Mouse (Mus musculus) intestine, embryonic 16.5 days (tissue): ENCODE data around the gene Lrrc34. TPM values are rescaled to one million over a fixed set of nuclear protein-coding genes. Genes with fewer than 3 reads are reported as not detected.

Experiments
- ATAC-seq: fragments of 200-750 bp; cut with Nextera tagmentation; 2 replicates; pipeline ENCODE4 v1.8.0; 2017; ENCODE audit warnings: moderate TSS enrichment, moderate library complexity
- H3K27ac ChIP-seq: fragments of 300-500 bp; sonication (generic); 2 replicates; pipeline ENCODE4 v1.5.1; 2014; ENCODE audit warnings: mild to moderate bottlenecking, low read length
- H3K27me3 ChIP-seq: fragments of 300-500 bp; sonication (generic); replicated peaks from 2 replicates; pipeline ENCODE4 v1.6.1; 2014; ENCODE audit warnings: low read length, control low read depth, mixed read lengths; ENCODE audit not compliant: control insufficient read depth, insufficient read depth
- H3K36me3 ChIP-seq: fragments of 300-500 bp; sonication (generic); 2 replicates; pipeline ENCODE4 v1.6.1; 2014; ENCODE audit warnings: low read length, control low read depth; ENCODE audit not compliant: control insufficient read depth, insufficient read depth
- H3K4me1 ChIP-seq: fragments of 300-500 bp; sonication (generic); 2 replicates; pipeline ENCODE4 v1.6.1; 2014; ENCODE audit warnings: low read length, control low read depth, mixed read lengths; ENCODE audit not compliant: control insufficient read depth, insufficient read depth
- H3K4me2 ChIP-seq: fragments of 300-500 bp; sonication (generic); 2 replicates; pipeline ENCODE4 v1.6.1; 2014; ENCODE audit warnings: low read depth, low read length, control low read depth
- H3K4me3 ChIP-seq: fragments of 300-500 bp; sonication (generic); 2 replicates; pipeline ENCODE4 v1.5.1; 2014; ENCODE audit warnings: mild to moderate bottlenecking, low read length
- H3K9ac ChIP-seq: fragments of 300-500 bp; sonication (generic); 2 replicates; pipeline ENCODE4 v1.6.1; 2014; ENCODE audit warnings: low read depth, low read length
- H3K9me3 ChIP-seq: fragments of 300-500 bp; sonication (generic); 2 replicates; pipeline ENCODE4 v1.6.1; 2016; ENCODE audit warnings: low read length, control low read depth; ENCODE audit not compliant: control insufficient read depth
- WGBS: fragments of 180-500 bp; shearing (Covaris S2); extraction: QIAGEN DNeasy Blood & Tissue Kit; methylation state at CpG from one replicate; pipeline ENCODE4 v1.1.7; 2014; 5-methylcytosine and 5-hydroxymethylcytosine counted together
- polyA plus RNA-seq: library from polyadenylated mRNA; unstranded; fragments of >200 nt; fragmentation: Nextera tagmentation; extraction: Ambion mirVana; gene quantifications from 2 replicates; pipeline ENCODE4 v1.2.1, GENCODE M21; 2015

Gene Lrrc34
- polyA plus RNA-seq, 1 experiment from 2014 or later, result 0.38 TPM

DNA sequence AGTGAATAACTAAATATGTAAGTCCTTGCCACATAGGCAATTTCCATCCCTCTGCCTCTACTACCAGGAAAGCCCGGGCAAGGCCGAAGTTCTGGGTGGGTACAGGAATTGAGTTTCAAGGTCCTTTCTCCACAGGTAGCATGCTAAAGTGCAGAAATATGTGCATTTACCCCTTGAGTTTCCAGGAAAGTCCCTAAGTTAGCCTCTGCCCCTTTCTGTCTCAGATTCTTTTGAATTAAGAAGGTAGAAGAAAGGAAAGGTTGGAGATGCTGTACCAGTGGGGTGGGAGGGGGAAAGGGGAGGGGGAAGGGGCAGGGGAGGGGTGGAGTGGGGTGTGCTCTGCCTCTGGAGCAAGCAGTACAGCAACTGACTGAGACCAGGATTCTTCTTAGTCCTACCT, 797 bp upstream of the Lrrc34 start:
- Histone ChIP-seq H3K4me2 (no peak overlapping the region), H3K4me3 (no peak overlapping the region), H3K36me3 (no peaks in the 10 kb centered on the region), H3K9me3 (no peaks in the 10 kb centered on the region), H3K27ac (no peak overlapping the region), H3K27me3 (peaks cover 6% of the 10 kb centered on the region; the same call in 1 of the 2 replicates), H3K4me1 (peaks cover 13% of the 10 kb centered on the region), H3K9ac (no peak overlapping the region)
- 88% methylated on average over 2 of the region's 2 CpGs for WGBS
- ATAC-seq, result no peak

DNA sequence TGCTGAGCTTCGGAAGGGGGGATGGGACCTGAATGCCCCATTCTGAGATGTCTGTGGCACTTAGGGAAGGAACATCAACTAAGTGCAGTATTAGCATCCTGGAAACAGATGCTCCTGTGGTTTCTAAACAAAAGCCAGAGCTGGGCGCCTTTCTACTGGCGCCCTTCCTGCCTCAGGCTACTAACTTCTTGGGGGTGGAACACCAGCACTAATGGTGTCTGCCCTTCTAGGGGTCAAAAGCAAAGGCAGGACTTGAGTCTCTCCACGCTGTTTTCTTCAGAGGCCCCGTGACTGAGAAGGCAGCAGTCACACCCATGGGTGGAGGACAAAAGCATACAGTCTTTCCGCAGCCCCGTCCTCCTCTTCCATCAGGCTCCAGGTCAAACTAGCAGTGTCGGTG, 908 bp downstream of the Lrrc34 start:
- no peaks in the 10 kb centered on the region for H3K36me3 ChIP-seq
- WGBS, result 53% methylated on average over 8 of the region's 8 CpGs
- H3K27me3 ChIP-seq, result peaks cover 6% of the 10 kb centered on the region; the same call in 1 of the 2 replicates
- H3K4me3 ChIP-seq, result no peak overlapping the region
- no peak for ATAC-seq
- peaks cover 13% of the 10 kb centered on the region for H3K4me1 ChIP-seq
- H3K27ac ChIP-seq, result no peak overlapping the region
- H3K9ac ChIP-seq, result no peak overlapping the region
- H3K9me3 ChIP-seq, result no peaks in the 10 kb centered on the region
- H3K4me2 ChIP-seq, result no peak overlapping the region

DNA sequence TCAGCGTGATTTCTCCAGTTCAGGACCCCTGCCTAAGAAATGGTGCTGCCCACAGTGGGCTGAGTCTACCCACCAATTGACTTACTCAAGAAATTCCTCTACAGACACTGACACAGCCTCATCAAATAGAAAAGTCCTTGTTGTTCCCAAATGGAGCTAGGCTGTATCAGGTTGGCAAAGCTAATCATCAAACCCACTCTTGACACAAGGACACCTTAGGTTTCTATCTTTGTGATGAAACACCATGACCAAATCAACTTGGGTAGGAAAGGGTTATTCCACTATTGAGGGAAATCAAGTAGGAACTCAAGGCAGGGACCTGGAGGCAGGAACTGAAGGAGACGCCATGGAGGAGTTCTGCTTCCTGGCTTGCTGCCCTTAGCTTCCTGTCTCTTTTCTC, 3.5 kb downstream of the Lrrc34 start, which contains the start of gene Lrriq4:
Lrriq4 (plus strand) TSS at position 301 of the 400 bp plus-strand sequence.
- H3K4me3 ChIP-seq, result no peak within 1 kb of the TSS
- 64% methylated on average over 2 of the region's 2 CpGs for WGBS
- H3K9me3 ChIP-seq, result no peaks in the 10 kb centered on the region
- no peak within 1 kb of the TSS for H3K4me2 ChIP-seq
- no peaks in the 10 kb centered on the region for H3K36me3 ChIP-seq
- no peak within 1 kb of the TSS for H3K9ac ChIP-seq
- H3K27ac ChIP-seq, result no peak within 1 kb of the TSS
- no peak for ATAC-seq
- peaks cover 6% of the 10 kb centered on the region for H3K4me1 ChIP-seq
- 0 out of 2 replicates have a peak, but pooled peaks cover under 1% of the 10 kb centered on the region for H3K27me3 ChIP-seq

DNA sequence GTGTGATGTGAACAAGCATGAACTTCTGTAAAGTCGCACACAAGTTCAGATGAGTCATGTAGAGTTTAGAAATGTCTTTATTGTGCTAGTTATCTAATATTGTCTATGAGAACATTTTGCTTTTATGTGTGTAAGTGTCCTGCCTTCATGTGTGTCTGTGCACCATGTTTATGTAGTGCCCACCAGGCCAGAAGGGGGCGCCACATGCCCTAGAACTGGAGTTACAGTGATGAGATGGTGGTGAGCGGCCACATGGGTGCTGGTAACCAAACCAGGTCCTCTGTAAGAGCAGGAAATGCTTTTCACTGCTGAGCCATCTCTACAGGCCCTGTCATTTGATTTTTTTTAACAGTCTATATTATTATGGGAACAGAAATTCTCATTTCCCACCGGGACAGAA, 12.0 kb downstream of the Lrrc34 start:
- H3K9me3 ChIP-seq, result no peaks in the 10 kb centered on the region
- H3K4me1 ChIP-seq, result no peaks in the 10 kb centered on the region
- H3K4me2 ChIP-seq, result no peak overlapping the region
- no peak for ATAC-seq
- H3K27me3 ChIP-seq, result no peaks in the 10 kb centered on the region
- no peak overlapping the region for H3K4me3 ChIP-seq
- no peak overlapping the region for H3K9ac ChIP-seq
- no peak overlapping the region for H3K27ac ChIP-seq
- WGBS, result 84% methylated on average over 4 of the region's 4 CpGs
- H3K36me3 ChIP-seq, result no peaks in the 10 kb centered on the region

DNA sequence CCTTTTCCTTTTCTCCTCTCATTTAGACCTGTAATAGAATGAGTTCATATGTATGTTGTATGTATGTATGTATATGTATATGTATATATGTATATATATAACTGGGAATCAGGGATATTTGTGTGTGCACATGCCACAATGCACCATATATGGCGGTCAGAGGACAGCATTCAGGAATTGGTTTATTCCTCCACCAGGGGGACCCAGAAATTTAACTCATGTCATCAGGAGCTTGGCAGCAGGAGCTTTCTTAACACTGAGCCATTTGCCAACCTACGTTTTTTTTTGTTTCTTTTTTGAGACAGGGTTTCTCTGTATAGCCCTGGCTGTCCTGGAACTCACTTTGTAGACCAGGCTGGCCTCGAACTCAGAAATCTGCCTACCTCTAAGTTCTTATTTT, 14.0 kb downstream of the Lrrc34 start:
- Histone ChIP-seq H3K27ac (no peak overlapping the region), H3K4me3 (no peak overlapping the region), H3K4me2 (no peak overlapping the region), H3K4me1 (no peaks in the 10 kb centered on the region), H3K9me3 (no peaks in the 10 kb centered on the region), H3K9ac (no peak overlapping the region), H3K36me3 (no peaks in the 10 kb centered on the region), H3K27me3 (no peaks in the 10 kb centered on the region)
- ATAC-seq, result no peak
- WGBS, result 61% methylated on average over 3 of the region's 3 CpGs

DNA sequence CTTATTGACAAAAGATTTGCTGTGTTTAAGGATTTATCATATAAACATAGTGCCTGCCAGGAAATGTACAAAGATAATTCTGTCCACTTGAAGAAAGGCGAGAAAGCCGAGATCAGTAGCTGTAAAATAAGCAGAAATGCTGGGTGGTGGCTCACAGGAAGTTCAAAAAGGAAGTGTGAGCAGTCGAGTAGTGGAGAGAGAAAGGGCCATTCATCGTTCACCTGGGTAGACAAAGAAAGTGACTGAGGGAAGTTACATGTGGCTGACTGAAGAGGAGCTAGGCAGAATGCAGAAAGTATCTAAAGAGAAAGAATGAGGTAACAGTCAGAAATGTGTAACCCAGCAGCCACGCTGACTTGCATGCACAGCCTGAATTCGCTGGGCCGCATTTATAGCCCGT, 27.5 kb downstream of the Lrrc34 start:
- Histone ChIP-seq H3K4me3 (no peak overlapping the region), H3K27me3 (no peaks in the 10 kb centered on the region), H3K27ac (no peak overlapping the region), H3K4me1 (no peaks in the 10 kb centered on the region), H3K4me2 (no peak overlapping the region), H3K36me3 (peaks cover 10% of the 10 kb centered on the region), H3K9ac (no peak overlapping the region), H3K9me3 (no peaks in the 10 kb centered on the region)
- WGBS, result 74% methylated on average over 8 of the region's 8 CpGs
- ATAC-seq, result no peak

DNA sequence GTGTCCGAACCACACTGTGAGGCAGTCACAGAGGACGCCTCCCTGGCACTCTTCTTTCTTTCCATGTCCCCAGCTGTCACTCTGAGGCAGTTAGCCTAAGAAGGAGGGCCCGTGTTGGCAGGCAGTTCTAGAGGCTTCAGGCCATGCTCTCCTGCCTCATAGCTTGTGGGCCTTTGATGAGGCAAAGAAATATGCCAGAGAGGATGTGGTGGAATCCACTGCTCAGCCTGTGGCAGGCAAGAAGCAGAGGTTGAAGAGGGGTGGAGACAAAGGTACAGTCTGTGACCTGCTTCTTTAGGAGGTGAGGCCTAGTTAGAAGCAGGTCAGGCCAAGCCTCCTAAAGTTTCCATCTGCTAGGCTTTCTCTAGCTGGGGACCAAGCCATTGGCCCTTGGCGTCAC, 36.7 kb downstream of the Lrrc34 start:
- WGBS, result 93% methylated on average over 4 of the region's 4 CpGs
- Histone ChIP-seq H3K4me1 (peaks cover 5% of the 10 kb centered on the region; the same call in 1 of the 2 replicates), H3K27ac (no peak overlapping the region), H3K27me3 (no peaks in the 10 kb centered on the region), H3K36me3 (peaks cover 23% of the 10 kb centered on the region), H3K9me3 (no peaks in the 10 kb centered on the region), H3K4me3 (no peak overlapping the region), H3K9ac (no peak overlapping the region), H3K4me2 (no peak overlapping the region)
- no peak for ATAC-seq

DNA sequence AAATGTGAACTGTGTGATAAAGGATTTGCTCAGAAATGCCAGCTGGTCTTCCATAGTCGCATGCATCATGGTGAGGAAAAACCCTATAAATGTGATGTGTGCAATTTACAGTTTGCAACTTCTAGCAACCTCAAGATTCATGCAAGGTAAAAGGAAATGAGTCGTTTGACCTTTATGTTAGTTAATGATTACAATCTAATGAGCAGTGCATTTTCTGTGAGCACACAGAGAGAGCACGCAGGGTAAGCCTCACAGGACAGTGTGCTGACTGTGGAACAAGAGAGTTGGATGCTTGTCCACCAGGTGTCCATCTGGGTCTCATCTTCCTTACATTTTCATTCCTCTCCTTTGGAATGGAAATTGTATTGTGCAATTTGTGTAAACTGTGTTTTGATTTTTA, 38.7 kb downstream of the Lrrc34 start:
- H3K36me3 ChIP-seq, result peaks cover 23% of the 10 kb centered on the region
- peak; percentile 70 for ATAC-seq

DNA sequence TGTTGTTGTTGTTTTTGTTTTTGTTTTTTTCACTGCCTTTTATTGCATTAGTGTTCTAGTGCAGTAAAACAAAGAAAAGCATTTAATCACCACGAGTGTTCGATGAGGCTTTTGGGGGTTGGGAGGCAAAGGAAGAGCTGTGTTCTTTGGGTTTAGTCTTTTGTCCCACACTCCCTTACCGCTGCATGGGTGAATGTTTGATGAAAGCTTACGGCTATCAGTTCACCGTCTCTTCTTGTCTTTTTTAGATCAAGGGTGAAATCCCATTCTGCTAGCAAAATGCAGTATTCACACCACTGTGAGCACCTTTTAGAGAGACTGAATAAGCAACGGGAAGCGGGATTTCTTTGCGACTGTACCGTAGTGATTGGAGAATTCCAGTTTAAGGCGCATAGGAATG, 44.4 kb downstream of the Lrrc34 start:
- H3K9me3 ChIP-seq, result no peaks in the 10 kb centered on the region
- no peak overlapping the region for H3K27ac ChIP-seq
- peak overlapping the region; percentile 95 for H3K9ac ChIP-seq
- WGBS, result 33% methylated on average over 10 of the region's 10 CpGs
- ATAC-seq, result no peak
- H3K4me1 ChIP-seq, result peaks cover 14% of the 10 kb centered on the region; the same call in 1 of the 2 replicates
- H3K4me3 ChIP-seq, result peak overlapping the region; percentile 91
- H3K27me3 ChIP-seq, result 0 out of 2 replicates have a peak, but pooled peaks cover 3% of the 10 kb centered on the region
- peaks cover 8% of the 10 kb centered on the region; the same call in 1 of the 2 replicates for H3K36me3 ChIP-seq
- H3K4me2 ChIP-seq, result peak overlapping the region; percentile 56

More for the DNA sequence above, 38.7 kb downstream of the Lrrc34 start:
- H3K27me3 ChIP-seq, result no peaks in the 10 kb centered on the region
- peaks cover 5% of the 10 kb centered on the region; the same call in 1 of the 2 replicates for H3K4me1 ChIP-seq
- no peak overlapping the region for H3K4me3 ChIP-seq
- H3K9me3 ChIP-seq, result no peaks in the 10 kb centered on the region
- H3K27ac ChIP-seq, result no peak overlapping the region
- H3K4me2 ChIP-seq, result no peak overlapping the region
- WGBS, result 67% methylated on average over 3 of the region's 3 CpGs
- no peak overlapping the region for H3K9ac ChIP-seq

DNA sequence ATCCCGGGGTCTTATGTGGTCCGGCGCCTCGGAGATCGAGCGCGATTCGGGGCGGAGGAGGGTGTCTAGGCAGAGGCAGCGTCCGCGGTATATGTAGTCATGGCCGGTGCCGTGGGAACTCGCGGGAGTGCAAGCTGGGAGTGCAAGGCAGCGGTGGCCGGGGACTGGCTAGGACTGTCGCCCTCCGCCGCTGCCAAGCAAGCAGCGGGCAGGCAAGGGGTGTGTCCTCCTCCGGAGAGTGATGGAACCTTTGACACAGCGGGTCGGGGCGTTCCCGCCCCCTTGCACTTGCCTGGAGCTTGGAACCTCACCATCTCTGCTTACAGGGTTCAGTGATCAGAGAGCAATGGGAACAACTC, 45.0 kb downstream of the Lrrc34 start:
- peak; percentile 70 for ATAC-seq
- WGBS, result 0% methylated on average over 27 of the region's 27 CpGs
- peak overlapping the region; percentile 97 for H3K27ac ChIP-seq
- H3K9ac ChIP-seq, result peak overlapping the region; percentile 95
- no peaks in the 10 kb centered on the region for H3K9me3 ChIP-seq
- H3K4me2 ChIP-seq, result peak overlapping the region; percentile 56
- H3K4me1 ChIP-seq, result peaks cover 13% of the 10 kb centered on the region; the same call in 1 of the 2 replicates
- 0 out of 2 replicates have a peak, but pooled peaks cover 3% of the 10 kb centered on the region for H3K27me3 ChIP-seq
- peak overlapping the region; percentile 91 for H3K4me3 ChIP-seq
- peaks cover 8% of the 10 kb centered on the region; the same call in 1 of the 2 replicates for H3K36me3 ChIP-seq
